Mouse (Mus musculus): ENCODE results near the gene Smc5. TPM values are rescaled to one million over a fixed set of nuclear protein-coding genes. Genes with fewer than 3 reads are reported as not detected.

Smc5 gene
- total RNA-seq, 1 experiment from 2014 or later = 71.1 TPM

Other genes starting within 250 kb of the Smc5 start
- 10.8 and 14.9 TPM in 2 replicates for gene Klf9, start 132.7 kb downstream of the Smc5 start, total RNA-seq (2017)
- gene Mamdc2, start 174.5 kb upstream of the Smc5 start, total RNA-seq (2017) = 0.34 and 1.4 TPM in 2 replicates